Mouse (Mus musculus): Measurements from ENCODE around the gene Lce3d. TPM values are rescaled to one million over a fixed set of nuclear protein-coding genes. Genes with fewer than 3 reads are reported as not detected.

Lce3d gene
- polyA plus RNA-seq, 1 experiment, result not detected

DNA sequence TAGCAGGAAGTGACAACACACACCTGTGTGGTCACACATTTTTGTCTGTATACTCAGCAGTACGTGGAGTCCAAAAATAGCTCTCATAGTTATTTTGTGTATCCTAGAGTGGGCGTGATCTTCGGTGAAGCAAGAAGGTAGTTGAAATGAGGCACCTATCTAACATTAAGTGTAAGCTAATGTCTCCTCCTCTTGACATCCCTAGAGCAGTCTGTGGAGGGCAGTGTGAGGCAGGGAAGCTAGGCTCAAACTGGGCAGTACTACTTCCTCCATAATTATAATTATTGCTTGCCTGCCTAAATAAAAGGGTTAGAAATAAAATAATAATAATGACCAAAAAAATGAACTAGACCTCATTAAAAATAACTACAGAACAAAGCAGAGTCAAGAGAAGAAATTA is 43.4 kb downstream of the Lce3d start:
- Histone ChIP-seq H3K4me1 (ENCODE audit: control insufficient read depth, insufficient read depth, low read length) (no peaks in the 10 kb centered on the region), H3K4me3 (ENCODE audit: insufficient read depth, low read length) (no peak overlapping the region), H3K27ac (ENCODE audit: insufficient read depth, low read length) (no peak overlapping the region)
- TF ChIP-seq POLR2A (IDR thresholded peaks at IDR 0.05; ENCODE audit: low read depth, low read length) (no peak), CTCF (IDR thresholded peaks at IDR 0.05; ENCODE audit: borderline replicate concordance, insufficient read depth, low read length) (peak; percentile 50; the same call in 1 of the 2 replicates)

DNA sequence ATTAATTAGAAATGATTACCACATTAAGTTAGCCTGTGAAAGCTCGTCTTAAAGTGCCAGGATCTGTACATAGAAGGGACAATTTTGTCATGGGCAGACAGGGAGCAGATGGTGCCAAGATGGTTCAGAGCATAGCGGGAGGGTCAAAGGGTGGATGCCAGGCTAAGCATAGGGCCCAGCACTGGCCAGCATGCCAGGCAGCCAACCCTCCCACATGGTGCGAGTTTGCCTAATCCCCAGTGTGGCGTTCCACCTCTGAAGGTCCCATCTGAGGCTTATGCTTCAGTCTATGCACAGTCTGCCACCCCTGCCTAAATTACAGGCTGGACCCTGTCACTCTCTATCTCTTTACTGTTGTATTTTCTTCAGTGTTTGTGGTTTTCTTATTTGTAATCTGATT is 45.7 kb downstream of the Lce3d start:
- no peak overlapping the region for H3K27ac ChIP-seq (ENCODE audit: insufficient read depth, low read length)
- TF ChIP-seq CTCF (IDR thresholded peaks at IDR 0.05; ENCODE audit: borderline replicate concordance, insufficient read depth, low read length) (no peak), POLR2A (IDR thresholded peaks at IDR 0.05; ENCODE audit: low read depth, low read length) (no peak)
- no peak overlapping the region for H3K4me3 ChIP-seq (ENCODE audit: insufficient read depth, low read length)
- no peaks in the 10 kb centered on the region for H3K4me1 ChIP-seq (ENCODE audit: control insufficient read depth, insufficient read depth, low read length)

Other genes starting within 250 kb of the Lce3d start
- not detected in 2 replicates for gene Lce1e, start 248.3 kb upstream of the Lce3d start, polyA plus RNA-seq (2011; ENCODE audit: insufficient read length, low read depth, missing spikeins)
- gene Lce1f, start 237.0 kb upstream of the Lce3d start, polyA plus RNA-seq (2011; ENCODE audit: insufficient read length, low read depth, missing spikeins), result not detected in 2 replicates
- gene Gm38119, start 218.3 kb upstream of the Lce3d start, polyA plus RNA-seq (2011; ENCODE audit: insufficient read length, low read depth, missing spikeins), result not detected in 2 replicates
- not detected in 2 replicates for gene Lce1g, start 205.1 kb upstream of the Lce3d start, polyA plus RNA-seq (2011; ENCODE audit: insufficient read length, low read depth, missing spikeins)
- gene Lce1h, start 192.3 kb upstream of the Lce3d start, polyA plus RNA-seq (2011; ENCODE audit: insufficient read length, low read depth, missing spikeins), result not detected in 2 replicates
- gene Lce1i, start 178.5 kb upstream of the Lce3d start, polyA plus RNA-seq (2011; ENCODE audit: insufficient read length, low read depth, missing spikeins), result not detected in 2 replicates
- not detected in 2 replicates for gene Lce1j, start 166.9 kb upstream of the Lce3d start, polyA plus RNA-seq (2011; ENCODE audit: insufficient read length, low read depth, missing spikeins)
- not detected in 2 replicates for gene Lce1k, start 149.5 kb upstream of the Lce3d start, polyA plus RNA-seq (2011; ENCODE audit: insufficient read length, low read depth, missing spikeins)
- gene Kprp, start 130.1 kb upstream of the Lce3d start, polyA plus RNA-seq (2011; ENCODE audit: insufficient read length, low read depth, missing spikeins), result not detected in 2 replicates
- not detected in 2 replicates for gene Lce1l, start 106.1 kb upstream of the Lce3d start, polyA plus RNA-seq (2011; ENCODE audit: insufficient read length, low read depth, missing spikeins)
- not detected in 2 replicates for gene 2310050C09Rik, start 87.2 kb upstream of the Lce3d start, polyA plus RNA-seq (2011; ENCODE audit: insufficient read length, low read depth, missing spikeins)
- not detected in 2 replicates for gene Lce3a, start 31.2 kb upstream of the Lce3d start, polyA plus RNA-seq (2011; ENCODE audit: insufficient read length, low read depth, missing spikeins)
- not detected in 2 replicates for gene Lce3b, start 24.4 kb upstream of the Lce3d start, polyA plus RNA-seq (2011; ENCODE audit: insufficient read length, low read depth, missing spikeins)
- not detected in 2 replicates for gene Lce3c, start 12.9 kb upstream of the Lce3d start, polyA plus RNA-seq (2011; ENCODE audit: insufficient read length, low read depth, missing spikeins)
- not detected in 2 replicates for gene Lce3e, start 9.7 kb downstream of the Lce3d start, polyA plus RNA-seq (2011; ENCODE audit: insufficient read length, low read depth, missing spikeins)
- not detected in 2 replicates for gene Lce3f, start 34.8 kb downstream of the Lce3d start, polyA plus RNA-seq (2011; ENCODE audit: insufficient read length, low read depth, missing spikeins)
- gene Crct1, start 58.3 kb downstream of the Lce3d start, polyA plus RNA-seq (2011; ENCODE audit: insufficient read length, low read depth, missing spikeins), result 0.74 and 1.4 TPM in 2 replicates
- gene Lce1m, start 61.7 kb downstream of the Lce3d start, polyA plus RNA-seq (2011; ENCODE audit: insufficient read length, low read depth, missing spikeins), result not detected in 2 replicates
- not detected in 2 replicates for gene Gm4858, start 111.4 kb downstream of the Lce3d start, polyA plus RNA-seq (2011; ENCODE audit: insufficient read length, low read depth, missing spikeins)
- gene Crnn, start 187.4 kb downstream of the Lce3d start, polyA plus RNA-seq (2011; ENCODE audit: insufficient read length, low read depth, missing spikeins), result not detected in 2 replicates
- not detected in 2 replicates for gene Flg2, start 239.9 kb downstream of the Lce3d start, polyA plus RNA-seq (2011; ENCODE audit: insufficient read length, low read depth, missing spikeins)